Mouse (Mus musculus) kidney, embryonic 16.5 days (tissue): ENCODE results near the gene Ypel4. TPM values are rescaled to one million over a fixed set of nuclear protein-coding genes. Genes with fewer than 3 reads are reported as not detected.

Experiments
- ATAC-seq: fragments of 200-750 bp; cut with Nextera tagmentation; 2 replicates; pipeline ENCODE4 v1.8.0; 2017; ENCODE audit warnings: moderate TSS enrichment; ENCODE audit not compliant: low FRiP score, low TSS enrichment
- H3K27ac ChIP-seq: fragments of 300-500 bp; sonication (generic); 2 replicates; pipeline ENCODE4 v1.5.1; 2014; ENCODE audit warnings: low read length
- H3K27me3 ChIP-seq: fragments of 300-500 bp; sonication (generic); 2 replicates; pipeline ENCODE4 v1.6.1; 2014; ENCODE audit warnings: low read length, control low read depth, mixed read lengths; ENCODE audit not compliant: insufficient read depth
- H3K36me3 ChIP-seq: fragments of 300-500 bp; sonication (generic); 2 replicates; pipeline ENCODE4 v1.6.1; 2014; ENCODE audit warnings: low read length, control low read depth, mixed read lengths; ENCODE audit not compliant: insufficient read depth
- H3K4me1 ChIP-seq: fragments of 300-500 bp; sonication (generic); 2 replicates; pipeline ENCODE4 v1.6.1; 2014; ENCODE audit warnings: low read length, control low read depth, mixed read lengths; ENCODE audit not compliant: insufficient read depth
- H3K4me2 ChIP-seq: fragments of 300-500 bp; sonication (generic); replicated peaks from 2 replicates; pipeline ENCODE4 v1.6.1; 2014; ENCODE audit warnings: low read depth, low read length
- H3K4me3 ChIP-seq: fragments of 300-500 bp; sonication (generic); 2 replicates; pipeline ENCODE4 v1.5.1; 2014; ENCODE audit warnings: mild to moderate bottlenecking, low read length
- H3K9ac ChIP-seq: fragments of 300-500 bp; sonication (generic); replicated peaks from 2 replicates; pipeline ENCODE4 v1.6.1; 2014; ENCODE audit warnings: low read length
- H3K9me3 ChIP-seq: fragments of 300-500 bp; sonication (generic); 2 replicates; pipeline ENCODE4 v1.6.1; 2016; ENCODE audit warnings: low read length, control low read depth
- WGBS: fragments of 180-500 bp; shearing (Covaris S2); extraction: QIAGEN DNeasy Blood & Tissue Kit; methylation state at CpG from one replicate; pipeline ENCODE4 v1.1.7; 2014; 5-methylcytosine and 5-hydroxymethylcytosine counted together
- polyA plus RNA-seq: library from polyadenylated mRNA; unstranded; fragments of >200 nt; fragmentation: Nextera tagmentation; extraction: Ambion mirVana; gene quantifications from 2 replicates; pipeline ENCODE4 v1.2.1, GENCODE M21; 2015

Ypel4 gene
- polyA plus RNA-seq, 1 experiment from 2014 or later, result 5.4 TPM

DNA sequence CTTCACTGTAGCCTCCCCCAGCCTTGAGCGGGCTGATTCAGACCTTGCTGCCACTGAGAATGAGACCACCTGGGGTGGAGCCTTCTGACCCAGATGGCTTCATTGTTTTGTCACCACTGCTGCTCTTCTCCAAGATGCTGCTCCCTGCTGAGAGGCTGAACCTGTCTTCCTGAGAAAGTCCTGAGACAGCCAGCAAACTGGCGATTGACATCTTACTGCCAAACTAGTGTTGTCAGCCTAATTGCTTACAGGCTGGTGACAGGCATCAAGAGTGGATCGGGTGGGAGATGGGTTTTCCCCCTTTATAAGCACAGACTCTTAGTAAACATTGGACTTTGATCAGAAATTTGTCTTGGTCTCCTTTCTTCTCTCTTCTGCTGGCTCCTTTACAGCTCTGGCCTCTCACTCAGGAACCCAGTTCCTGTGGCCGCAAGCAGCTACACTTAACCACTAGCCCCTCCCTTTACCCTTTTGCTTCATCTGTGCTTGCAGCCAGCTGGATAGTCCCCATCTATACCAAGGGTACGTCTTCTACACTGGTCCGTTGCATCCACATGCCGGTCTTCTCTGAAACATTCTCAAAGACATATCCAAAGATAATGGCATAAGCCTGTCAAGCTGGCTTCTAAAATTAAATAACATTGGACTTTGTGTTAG is 23.3 kb downstream of the Ypel4 start:
- Histone ChIP-seq H3K4me2 (no peak overlapping the region), H3K36me3 (no peaks in the 10 kb centered on the region), H3K4me3 (no peak overlapping the region), H3K9me3 (no peaks in the 10 kb centered on the region), H3K9ac (no peak overlapping the region), H3K27ac (no peak overlapping the region), H3K27me3 (no peaks in the 10 kb centered on the region), H3K4me1 (no peaks in the 10 kb centered on the region)
- WGBS, result 59% methylated on average over 7 of the region's 7 CpGs
- ATAC-seq, result no peak

DNA sequence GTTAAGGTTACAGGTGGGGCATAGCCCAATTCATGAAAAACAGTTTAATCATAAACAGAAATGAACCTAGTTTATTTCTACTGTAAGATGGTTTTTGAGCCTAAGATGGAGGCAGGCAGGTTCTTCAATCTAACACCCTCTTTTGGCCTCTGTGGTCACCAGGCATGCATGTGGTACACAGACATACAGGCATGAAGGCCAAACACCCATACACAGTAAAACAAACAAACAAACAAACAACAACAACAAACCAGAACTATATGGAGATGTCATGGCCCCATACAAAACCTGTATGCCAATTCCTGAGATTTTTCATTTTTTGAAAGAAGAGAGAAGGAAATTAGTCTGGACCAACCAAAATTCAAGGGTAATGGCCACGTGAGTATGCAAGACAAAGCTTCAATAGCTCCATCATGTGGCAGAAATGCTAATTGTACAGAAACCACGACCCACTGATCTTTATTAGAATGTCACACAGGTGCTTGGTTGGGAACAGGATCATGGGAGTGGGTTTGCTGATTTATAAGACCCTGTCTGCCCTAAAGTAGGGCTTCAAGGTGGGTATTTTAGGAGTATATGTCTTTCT is 24.8 kb downstream of the Ypel4 start:
- H3K27ac ChIP-seq, result no peak overlapping the region
- no peak overlapping the region for H3K9ac ChIP-seq
- H3K4me1 ChIP-seq, result no peaks in the 10 kb centered on the region
- no peak overlapping the region for H3K4me3 ChIP-seq
- WGBS, result 0% methylated on average over 2 of the region's 2 CpGs
- no peak overlapping the region for H3K4me2 ChIP-seq
- H3K36me3 ChIP-seq, result no peaks in the 10 kb centered on the region
- no peaks in the 10 kb centered on the region for H3K27me3 ChIP-seq
- peak; percentile 76 for ATAC-seq
- no peaks in the 10 kb centered on the region for H3K9me3 ChIP-seq

DNA sequence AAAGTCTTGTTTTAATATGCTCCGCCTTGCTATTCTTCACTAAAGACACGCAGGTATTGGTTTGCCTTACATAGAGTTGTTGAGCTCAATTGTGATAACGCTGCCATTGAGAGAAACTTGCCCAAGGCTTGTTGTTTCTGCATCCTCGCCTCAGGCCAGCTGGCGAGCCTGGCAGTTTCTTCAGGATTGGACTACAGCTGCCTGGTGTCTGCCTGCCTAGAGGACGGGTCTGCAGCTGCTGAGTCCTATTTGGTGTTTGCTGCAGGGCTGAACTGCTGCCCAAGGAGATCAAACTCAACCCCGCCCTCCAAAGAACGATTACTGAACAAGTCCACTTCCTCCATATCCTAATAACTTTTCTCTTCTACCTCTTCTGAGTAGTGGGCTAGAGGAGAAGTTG is 26.9 kb downstream of the Ypel4 start:
- Histone ChIP-seq H3K4me3 (no peak overlapping the region), H3K4me2 (no peak overlapping the region), H3K27me3 (no peaks in the 10 kb centered on the region), H3K36me3 (no peaks in the 10 kb centered on the region), H3K9ac (no peak overlapping the region), H3K9me3 (no peaks in the 10 kb centered on the region), H3K4me1 (no peaks in the 10 kb centered on the region), H3K27ac (no peak overlapping the region)
- WGBS, result 69% methylated on average over 8 of the region's 8 CpGs
- no peak for ATAC-seq

DNA sequence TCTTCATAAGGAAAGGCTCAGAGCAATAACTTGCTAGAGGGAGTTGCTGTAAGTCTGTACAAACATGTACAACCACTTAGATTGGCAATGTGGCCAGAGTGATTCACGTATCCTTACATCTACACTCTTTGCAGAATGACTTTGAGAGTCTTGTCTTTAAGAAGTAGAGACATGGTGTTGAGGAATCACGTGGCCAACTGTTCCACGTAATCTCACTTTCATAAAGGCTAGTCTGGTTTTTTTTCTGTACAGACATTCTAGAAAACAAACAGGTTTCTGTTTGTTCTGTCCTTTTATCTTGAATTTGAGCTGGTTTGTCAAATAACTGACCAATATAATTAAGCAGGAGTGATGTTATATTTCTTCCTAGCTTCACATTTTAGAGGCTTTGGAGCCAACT is 27.5 kb downstream of the Ypel4 start:
- Histone ChIP-seq H3K4me1 (no peaks in the 10 kb centered on the region), H3K4me3 (no peak overlapping the region), H3K27me3 (no peaks in the 10 kb centered on the region), H3K36me3 (no peaks in the 10 kb centered on the region), H3K9me3 (no peaks in the 10 kb centered on the region), H3K4me2 (no peak overlapping the region), H3K9ac (no peak overlapping the region), H3K27ac (no peak overlapping the region)
- ATAC-seq, result no peak
- 81% methylated on average over 3 of the region's 3 CpGs for WGBS

DNA sequence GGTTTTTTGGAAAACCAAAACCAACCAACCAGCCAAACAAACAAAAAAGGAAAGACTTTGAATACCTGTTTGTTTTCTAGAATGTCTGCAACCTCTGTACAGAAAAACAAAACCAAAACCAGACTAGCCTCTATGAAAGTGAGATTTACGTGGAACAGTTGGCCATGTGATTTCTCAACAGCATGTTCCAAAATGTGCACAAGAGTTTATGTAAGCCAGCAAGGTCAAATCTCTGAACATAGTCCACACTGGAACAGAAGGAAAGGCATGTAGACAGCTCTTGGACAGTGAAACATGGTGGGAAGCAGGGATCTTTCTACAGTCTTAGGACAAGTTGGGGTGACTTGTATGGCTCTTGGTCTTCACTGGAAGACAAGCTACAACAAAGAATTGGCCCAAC is 28.0 kb downstream of the Ypel4 start:
- 73% methylated on average over 1 of the region's 1 CpGs for WGBS
- Histone ChIP-seq H3K4me2 (no peak overlapping the region), H3K9me3 (no peaks in the 10 kb centered on the region), H3K4me3 (no peak overlapping the region), H3K27me3 (no peaks in the 10 kb centered on the region), H3K27ac (no peak overlapping the region), H3K4me1 (no peaks in the 10 kb centered on the region), H3K36me3 (no peaks in the 10 kb centered on the region), H3K9ac (no peak overlapping the region)
- no peak for ATAC-seq

DNA sequence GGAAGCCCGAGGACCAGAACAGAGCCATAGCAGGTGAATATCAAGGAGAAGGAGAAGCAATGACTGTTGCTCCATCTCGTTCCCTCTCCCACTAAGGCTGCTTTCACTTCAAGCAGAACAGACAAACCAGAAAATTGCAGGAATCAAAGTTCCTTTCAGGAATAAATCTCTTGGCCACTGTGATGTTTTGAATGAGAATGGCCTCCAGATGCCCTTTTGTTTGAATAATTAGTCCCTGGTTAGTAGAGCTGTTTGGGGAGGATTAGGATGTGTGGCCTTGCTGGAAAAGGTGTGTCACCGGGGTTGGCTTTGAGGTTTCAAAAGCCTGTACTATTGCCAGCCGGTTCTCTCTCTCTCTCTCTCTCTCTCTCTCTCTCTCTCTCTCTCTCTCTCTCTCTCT is 28.4 kb downstream of the Ypel4 start:
- 54% methylated on average over 4 of the region's 4 CpGs for WGBS
- Histone ChIP-seq H3K4me3 (no peak overlapping the region), H3K36me3 (no peaks in the 10 kb centered on the region), H3K4me2 (no peak overlapping the region), H3K27ac (no peak overlapping the region), H3K27me3 (no peaks in the 10 kb centered on the region), H3K9ac (no peak overlapping the region), H3K9me3 (no peaks in the 10 kb centered on the region), H3K4me1 (no peaks in the 10 kb centered on the region)
- no peak for ATAC-seq

DNA sequence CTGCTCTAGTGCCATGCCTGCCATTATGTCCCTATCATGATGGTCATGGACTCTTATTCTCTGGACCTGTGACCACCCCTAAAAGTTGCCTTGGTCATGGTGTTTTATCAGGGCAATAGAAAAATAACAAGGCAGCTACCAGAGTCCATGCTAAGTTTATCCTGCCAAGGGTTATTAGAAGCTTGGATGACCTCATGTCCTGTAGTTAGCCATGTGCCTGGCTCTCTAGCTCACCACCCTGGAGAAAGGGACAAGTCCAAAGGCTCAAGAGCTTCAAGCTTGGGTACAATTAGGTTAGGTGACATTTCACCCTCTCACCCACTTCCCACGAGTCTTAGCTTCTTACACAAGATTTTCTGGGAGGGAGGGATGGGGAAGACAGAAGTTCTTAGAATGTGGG is 29.0 kb downstream of the Ypel4 start:
- no peak overlapping the region for H3K4me2 ChIP-seq
- no peak for ATAC-seq
- no peaks in the 10 kb centered on the region for H3K36me3 ChIP-seq
- H3K4me3 ChIP-seq, result no peak overlapping the region
- H3K27me3 ChIP-seq, result no peaks in the 10 kb centered on the region
- no peaks in the 10 kb centered on the region for H3K9me3 ChIP-seq
- H3K4me1 ChIP-seq, result no peaks in the 10 kb centered on the region
- no peak overlapping the region for H3K27ac ChIP-seq
- H3K9ac ChIP-seq, result no peak overlapping the region
- WGBS, result 42% methylated on average over 1 of the region's 1 CpGs

DNA sequence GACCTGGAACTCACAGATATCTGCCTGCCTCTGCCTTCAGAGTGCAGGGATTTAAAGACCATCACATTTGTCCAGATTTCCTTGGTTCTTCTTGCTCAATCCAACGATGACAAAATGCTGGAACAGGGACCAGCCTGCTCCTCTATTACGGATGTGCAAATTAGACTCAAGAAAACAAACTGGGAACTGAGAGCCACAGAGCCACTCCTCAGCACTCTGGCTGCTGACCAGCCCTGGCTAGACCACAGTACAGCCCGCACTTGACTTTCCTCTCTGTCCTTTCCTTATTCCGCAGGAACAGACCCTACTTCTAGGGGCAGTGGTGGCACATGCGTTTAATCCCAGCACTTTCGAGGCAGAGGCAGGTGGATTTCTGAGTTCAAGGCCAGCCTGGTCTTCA is 36.6 kb downstream of the Ypel4 start:
- 77% methylated on average over 6 of the region's 6 CpGs for WGBS
- Histone ChIP-seq H3K9ac (no peak overlapping the region), H3K27me3 (no peaks in the 10 kb centered on the region), H3K4me3 (no peak overlapping the region), H3K27ac (no peak overlapping the region), H3K9me3 (no peaks in the 10 kb centered on the region), H3K4me2 (no peak overlapping the region), H3K36me3 (no peaks in the 10 kb centered on the region; the same call in 1 of the 2 replicates), H3K4me1 (peaks cover 12% of the 10 kb centered on the region)
- no peak for ATAC-seq

DNA sequence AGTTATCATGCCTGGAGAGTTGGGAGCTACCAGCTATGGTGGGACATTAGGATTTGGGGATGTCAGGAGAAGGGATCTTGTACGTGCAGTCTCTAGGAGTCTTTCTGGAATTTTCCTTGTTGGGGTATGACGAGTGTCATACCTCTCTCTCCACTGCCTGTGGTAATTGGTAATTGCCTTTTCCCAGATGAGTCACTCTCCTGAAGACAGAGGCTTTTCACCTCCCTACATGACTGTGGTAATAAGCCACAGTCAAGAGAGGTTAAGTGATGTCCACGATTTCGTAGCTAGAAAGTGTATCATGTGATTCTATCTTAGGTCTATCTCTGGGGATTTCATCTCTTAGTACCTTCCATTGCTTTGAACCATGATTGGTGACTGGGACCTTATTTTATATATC is 38.6 kb downstream of the Ypel4 start:
- H3K27ac ChIP-seq, result no peak overlapping the region
- no peaks in the 10 kb centered on the region; the same call in 1 of the 2 replicates for H3K36me3 ChIP-seq
- ATAC-seq, result no peak
- H3K4me3 ChIP-seq, result no peak overlapping the region
- H3K9me3 ChIP-seq, result no peaks in the 10 kb centered on the region
- H3K4me1 ChIP-seq, result peaks cover 13% of the 10 kb centered on the region
- WGBS, result 92% methylated on average over 4 of the region's 4 CpGs
- no peaks in the 10 kb centered on the region for H3K27me3 ChIP-seq
- H3K4me2 ChIP-seq, result no peak overlapping the region
- H3K9ac ChIP-seq, result no peak overlapping the region

DNA sequence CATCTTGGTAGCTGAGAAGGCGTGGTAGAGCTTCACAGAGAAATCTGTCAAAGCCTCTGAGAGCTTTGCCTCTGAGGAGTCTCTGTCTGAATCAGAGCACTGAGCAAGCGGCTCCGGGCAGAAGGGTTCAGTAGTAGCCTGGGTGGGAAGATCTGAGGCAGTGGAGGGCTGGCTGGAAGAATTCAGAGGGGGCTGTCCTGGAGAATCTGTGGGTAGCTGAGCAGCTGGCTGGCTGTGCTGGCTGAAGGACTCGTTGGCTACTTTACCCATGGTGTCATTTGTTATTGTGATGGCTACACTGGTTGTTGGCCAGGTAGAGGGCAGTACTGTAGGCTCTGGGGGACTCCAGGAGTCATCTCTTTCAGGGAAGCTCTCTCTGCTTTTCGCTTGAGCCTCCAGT is 39.3 kb downstream of the Ypel4 start:
- Histone ChIP-seq H3K9me3 (no peaks in the 10 kb centered on the region), H3K27me3 (no peaks in the 10 kb centered on the region), H3K9ac (no peak overlapping the region), H3K36me3 (no peaks in the 10 kb centered on the region; the same call in 1 of the 2 replicates), H3K4me2 (no peak overlapping the region), H3K4me3 (no peak overlapping the region), H3K27ac (no peak overlapping the region), H3K4me1 (peaks cover 13% of the 10 kb centered on the region)
- no peak for ATAC-seq
- 76% methylated on average over 5 of the region's 5 CpGs for WGBS
